Mouse (Mus musculus) C2C12 (cell line): ENCODE measurements at regions not wholly inside any gene's neighbourhood (a gene's known extent, or its start where the extent isn't known, plus 50 kb on each side); places are given as distances from the start of the nearest gene placed in this dataset.

Source experiments
- CTCF ChIP-seq: IDR thresholded peaks from one replicate; pipeline ENCODE4 v1.5.1; 2011; ENCODE audit not compliant: control insufficient read depth, insufficient read depth, insufficient read length
- USF1 ChIP-seq: IDR thresholded peaks from one replicate; pipeline ENCODE4 v1.6.1; 2011; ENCODE audit warnings: low read depth, mild to moderate bottlenecking, control low read depth, moderate library complexity

DNA sequence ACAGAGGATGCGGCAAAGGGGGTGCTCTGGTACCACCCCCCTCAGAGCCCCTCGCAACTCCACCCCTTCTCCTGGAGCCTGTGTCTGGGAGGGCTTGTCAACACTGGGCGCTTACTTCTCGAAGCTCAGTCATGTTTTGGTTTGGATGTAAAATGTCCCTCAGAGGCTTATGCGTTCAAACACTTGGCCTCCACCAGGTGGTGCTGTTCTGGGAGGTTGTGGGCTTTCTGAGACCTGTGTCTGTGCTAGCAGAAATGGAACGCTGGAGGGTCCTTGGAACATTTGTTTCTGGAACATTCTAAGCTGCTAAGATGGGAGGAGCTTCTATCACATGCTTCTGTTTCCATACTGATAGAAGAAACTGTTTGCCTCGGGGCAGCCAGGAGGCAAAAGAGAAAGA is 102.6 kb upstream of the Klf13 start:
- TF ChIP-seq CTCF (no peak), USF1 (no peak)
